Comparison of ENCODE assay signal across 9 mouse cellular contexts in the genomic region with DNA sequence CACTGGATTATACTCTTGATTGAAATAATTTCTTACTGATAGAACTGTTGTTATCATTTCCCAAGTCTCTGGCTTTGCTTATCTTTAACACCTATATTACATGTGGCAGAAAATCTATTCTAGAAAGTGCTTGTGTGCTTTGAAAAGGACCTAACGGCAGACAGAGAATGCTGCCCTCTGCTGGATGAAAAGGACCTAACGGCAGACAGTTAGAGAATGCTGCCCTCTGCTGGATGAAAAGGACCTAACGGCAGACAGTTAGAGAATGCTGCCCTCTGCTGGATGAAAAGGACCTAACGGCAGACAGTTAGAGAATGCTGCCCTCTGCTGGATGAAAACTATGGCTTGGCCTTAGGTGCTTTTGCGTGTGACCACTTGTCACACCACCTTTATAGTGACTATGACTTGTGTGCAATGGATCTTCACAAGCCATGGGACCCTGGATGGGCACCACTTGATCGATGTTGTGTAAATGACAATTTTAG. TPM values are rescaled to one million over a fixed set of nuclear protein-coding genes. Genes with fewer than 3 reads are reported as not detected.
DNase-seq lines count a peak whose midpoint lies in the region; ATAC-seq and TF ChIP-seq lines count a peak whose summit lies in the region.
"Not testable (repeated sequence)": the region's sequence is repeated elsewhere in the genome, so short reads cannot be mapped to it uniquely, and the experiment has no call there.
"Had no signal": no experiment of that assay in that cellular context is flagged by ENCODE, and none has a peak within 500 bp of the region (broad histone marks: within the 10 kb centered on the region; RNA-seq: fewer than 3 reads in every experiment).

No protein-coding gene starts in this region.

- not testable (repeated sequence) for H3K4me1 ChIP-seq in embryonic facial prominence, embryonic 10.5 days; liver, embryonic 14.5 days (replicated peaks; ENCODE audit: control insufficient read depth in 2 of 2, insufficient read depth in 2 of 2, low read length in 1 of 2); neural tube, embryonic 12.5 days

- not testable (repeated sequence) for H3K9ac ChIP-seq in liver, embryonic 14.5 days (replicated peaks); neural tube, embryonic 12.5 days

- TF ChIP-seq CTCF in liver, embryonic 14.5 days (IDR thresholded peaks at IDR 0.05; ENCODE audit: low read depth): peak; percentile 99

- H3K27ac ChIP-seq in embryonic facial prominence, embryonic 10.5 days (replicated peaks); liver, embryonic 14.5 days; neural tube, embryonic 12.5 days: not testable (repeated sequence)

- WGBS in embryonic facial prominence, embryonic 10.5 days: 63% methylated on average over 6 of the region's 6 CpGs
- WGBS in liver, embryonic 14.5 days (ENCODE audit: insufficient replicate concordance): 41% methylated on average over 6 of the region's 6 CpGs
- 58% methylated on average over 6 of the region's 6 CpGs for WGBS in neural tube, embryonic 12.5 days

- H3K27me3 ChIP-seq in embryonic facial prominence, embryonic 10.5 days (replicated peaks; ENCODE audit: low read depth, poor library complexity, severe bottlenecking); liver, embryonic 14.5 days (ENCODE audit: control insufficient read depth, insufficient read depth, low read length); neural tube, embryonic 12.5 days (replicated peaks): not testable (repeated sequence)

- not testable (repeated sequence) for H3K4me3 ChIP-seq in embryonic facial prominence, embryonic 10.5 days; liver, embryonic 14.5 days (ENCODE audit: insufficient read depth in 1 of 2, low read depth in 2 of 2, low read length in 2 of 2); neural tube, embryonic 12.5 days

- not testable (repeated sequence) for H3K4me2 ChIP-seq in liver, embryonic 14.5 days (ENCODE audit: low read depth); neural tube, embryonic 12.5 days (replicated peaks)

- H3K9me3 ChIP-seq in embryonic facial prominence, embryonic 10.5 days; liver, embryonic 14.5 days (ENCODE audit: control insufficient read depth, low read length); neural tube, embryonic 12.5 days: not testable (repeated sequence)

- not testable (repeated sequence) for H3K36me3 ChIP-seq in embryonic facial prominence, embryonic 10.5 days (replicated peaks); liver, embryonic 14.5 days (replicated peaks; ENCODE audit: control insufficient read depth, insufficient read depth, low read depth); neural tube, embryonic 12.5 days

- not testable (repeated sequence) for TF ChIP-seq EP300 in liver, embryonic 14.5 days (IDR thresholded peaks at IDR 0.05; ENCODE audit: low read depth)

- DNase-seq in 416B (ENCODE audit: low read depth): peak; percentile 64
- DNase-seq in adrenal gland, adult 2 months: peak; percentile 33
- DNase-seq in embryonic facial prominence, embryonic 10.5 days (ENCODE audit: low spot score): peak; percentile 15
- DNase-seq in heart, adult 8-10 months (ENCODE audit: low spot score): peak; percentile 57
- DNase-seq in kidney, postnatal 14 days: peak; percentile 29
- not testable (repeated sequence) for DNase-seq in liver, embryonic 14.5 days (ENCODE audit: low read depth in 3 of 3, low spot score in 3 of 3)
- peak; percentile 23 to 37 for DNase-seq in spleen, postnatal 36 days (ENCODE audit: low spot score in 2 of 2)

- 0 out of 2 replicates have a peak, but pooled peaks have one; percentile 24 for ATAC-seq in liver, embryonic 14.5 days (ENCODE audit: insufficient read depth)
- peak; percentile 69; the same call in 1 of the 2 replicates for ATAC-seq in neural tube, embryonic 12.5 days (ENCODE audit: low FRiP score, low read depth)

RNA-seq across cellular contexts. Expression of gene Gapt, which starts 11.6 kb away (rescaled TPM):
- under 1 TPM; 0.14 to 0.24 TPM for total RNA-seq in adrenal gland, adult 2 months (2021)
- 0.19 TPM in 1 of 2 replicates, not detected in the other for polyA plus RNA-seq in adrenal gland, adult 2 months (2012; rRNA removed)
- polyA plus RNA-seq in embryonic facial prominence, embryonic 10.5 days (2016; fragmentation: Nextera tagmentation; extraction: Ambion mirVana): 0.14 and 0.27 TPM in 2 replicates
- total RNA-seq in heart, adult 8-10 months (2022): under 1 TPM; 0.16 to 0.19 (median 0.17) TPM
- polyA plus RNA-seq in liver, embryonic 14.5 days (2012; rRNA removed): 1.5 and 1.9 TPM in 2 replicates
- 2.2 and 2.8 TPM in 2 replicates for polyA plus RNA-seq in liver, embryonic 14.5 days (2014; fragmentation: Nextera tagmentation; extraction: Ambion mirVana)
- polyA plus RNA-seq in neural tube, embryonic 12.5 days (2016; fragmentation: Nextera tagmentation; extraction: Ambion mirVana): 0.15 TPM in 1 of 2 replicates, not detected in the other
- total RNA-seq: gastrocnemius, postnatal 25 days had no signal

RNA-seq across cellular contexts. Expression of gene Plk2, which starts 26.2 kb away (rescaled TPM):
- total RNA-seq in adrenal gland, adult 2 months (2021): 10 to 100 TPM; 10.6 to 15.4 TPM
- polyA plus RNA-seq in adrenal gland, adult 2 months (2012; rRNA removed): 3.0 and 3.6 TPM in 2 replicates
- polyA plus RNA-seq in embryonic facial prominence, embryonic 10.5 days (2016; fragmentation: Nextera tagmentation; extraction: Ambion mirVana): 64.8 and 87.8 TPM in 2 replicates
- 10 to 100 TPM; 19.7 to 26.0 (median 23.0) TPM for total RNA-seq in heart, adult 8-10 months (2022)
- 1.9 and 2.9 TPM in 2 replicates for polyA plus RNA-seq in liver, embryonic 14.5 days (2012; rRNA removed)
- polyA plus RNA-seq in liver, embryonic 14.5 days (2014; fragmentation: Nextera tagmentation; extraction: Ambion mirVana): 5.3 and 5.5 TPM in 2 replicates
- 93.3 TPM in 2 replicates for polyA plus RNA-seq in neural tube, embryonic 12.5 days (2016; fragmentation: Nextera tagmentation; extraction: Ambion mirVana)

Comparison
In these comparisons a context has a peak if more than half of its experiments do, and no peak if none do; other contexts are left out.
1. RNA of gene Plk2, which starts 26.2 kb away (polyA plus RNA-seq): 93.3 TPM in neural tube, embryonic 12.5 days and 64.8 to 87.8 TPM in embryonic facial prominence, embryonic 10.5 days; 1.9 to 5.5 TPM in liver, embryonic 14.5 days and 3.0 to 3.6 TPM in adrenal gland, adult 2 months; every median in the first group is over 10 times any median in the second.